Mouse (Mus musculus): ENCODE data around the gene Mob2.
A peak's percentile ranks its signal among the peaks of the same experiment; 100 is the strongest.

Gene Mob2

GRCm38 (mm10) chr7:141991183-141991582 lies 69.7 kb downstream of the Mob2 start:
- TF ChIP-seq POU5F1 (IDR thresholded peaks at IDR 0.05; ENCODE audit: borderline replicate concordance, low read length) = no peak
- no peak for TF ChIP-seq CTCF (conservative IDR thresholded peaks at IDR 0.05; ENCODE audit: low read length)
- TF ChIP-seq NANOG (IDR thresholded peaks at IDR 0.05; ENCODE audit: borderline replicate concordance, low read length) = no peak
- Histone ChIP-seq H3K36me3 (ENCODE audit: insufficient read depth, low read length) (no peaks in the 10 kb centered on the region), H3K9me3 (ENCODE audit: low read length) (no peaks in the 10 kb centered on the region), H3K4me1 (replicated peaks; ENCODE audit: low read depth, low read length) (peaks cover 8% of the 10 kb centered on the region; the same call in 1 of the 2 replicates), H3K27me3 (ENCODE audit: insufficient read depth, low read length) (no peaks in the 10 kb centered on the region), H3K4me3 (replicated peaks; ENCODE audit: low read length) (no peak overlapping the region)

- H3K27me3 ChIP-seq (ENCODE audit: insufficient read depth, low read length) = no peaks in the 10 kb centered on the region
- H3K9me3 ChIP-seq (ENCODE audit: low read length) = no peaks in the 10 kb centered on the region
- peaks cover 8% of the 10 kb centered on the region; the same call in 1 of the 2 replicates for H3K4me1 ChIP-seq (replicated peaks; ENCODE audit: low read depth, low read length)
- H3K4me3 ChIP-seq (replicated peaks; ENCODE audit: low read length) = no peak overlapping the region
- H3K36me3 ChIP-seq (ENCODE audit: insufficient read depth, low read length) = no peaks in the 10 kb centered on the region
- TF ChIP-seq CTCF (conservative IDR thresholded peaks at IDR 0.05; ENCODE audit: low read length) = no peak
- no peak for TF ChIP-seq POU5F1 (IDR thresholded peaks at IDR 0.05; ENCODE audit: borderline replicate concordance, low read length)
- TF ChIP-seq NANOG (IDR thresholded peaks at IDR 0.05; ENCODE audit: borderline replicate concordance, low read length) = no peak
Measured at GRCm38 (mm10) chr7:141988314-141988806, 72.5 kb downstream of the Mob2 start.

GRCm38 (mm10) chr7:141981237-141981636 lies 79.6 kb downstream of the Mob2 start:
- no peaks in the 10 kb centered on the region for H3K36me3 ChIP-seq (ENCODE audit: insufficient read depth, low read length)
- no peak overlapping the region for H3K4me3 ChIP-seq (replicated peaks; ENCODE audit: low read length)
- TF ChIP-seq CTCF (conservative IDR thresholded peaks at IDR 0.05; ENCODE audit: low read length) = no peak
- TF ChIP-seq POU5F1 (IDR thresholded peaks at IDR 0.05; ENCODE audit: borderline replicate concordance, low read length) = no peak
- TF ChIP-seq NANOG (IDR thresholded peaks at IDR 0.05; ENCODE audit: borderline replicate concordance, low read length) = no peak
- H3K27me3 ChIP-seq (ENCODE audit: insufficient read depth, low read length) = no peaks in the 10 kb centered on the region
- H3K4me1 ChIP-seq (replicated peaks; ENCODE audit: low read depth, low read length) = no peaks in the 10 kb centered on the region
- no peaks in the 10 kb centered on the region for H3K9me3 ChIP-seq (ENCODE audit: low read length)

GRCm38 (mm10) chr7:141979247-141979646 lies 81.6 kb downstream of the Mob2 start:
- Histone ChIP-seq H3K9me3 (ENCODE audit: low read length) (no peaks in the 10 kb centered on the region), H3K27me3 (ENCODE audit: insufficient read depth, low read length) (no peaks in the 10 kb centered on the region)

GRCm38 (mm10) chr7:141978003-141978402 lies 82.9 kb downstream of the Mob2 start:
- Histone ChIP-seq H3K36me3 (ENCODE audit: insufficient read depth, low read length) (no peaks in the 10 kb centered on the region), H3K4me3 (replicated peaks; ENCODE audit: low read length) (no peak overlapping the region), H3K4me1 (replicated peaks; ENCODE audit: low read depth, low read length) (no peaks in the 10 kb centered on the region), H3K27me3 (ENCODE audit: insufficient read depth, low read length) (no peaks in the 10 kb centered on the region), H3K9me3 (ENCODE audit: low read length) (no peaks in the 10 kb centered on the region)
- TF ChIP-seq CTCF (conservative IDR thresholded peaks at IDR 0.05; ENCODE audit: low read length) = no peak
- TF ChIP-seq POU5F1 (IDR thresholded peaks at IDR 0.05; ENCODE audit: borderline replicate concordance, low read length) = no peak

More at GRCm38 (mm10) chr7:141979247-141979646, 81.6 kb downstream of the Mob2 start:
- TF ChIP-seq POU5F1 (IDR thresholded peaks at IDR 0.05; ENCODE audit: borderline replicate concordance, low read length) = no peak
- TF ChIP-seq NANOG (IDR thresholded peaks at IDR 0.05; ENCODE audit: borderline replicate concordance, low read length) = no peak
- TF ChIP-seq CTCF (conservative IDR thresholded peaks at IDR 0.05; ENCODE audit: low read length) = no peak
- Histone ChIP-seq H3K4me1 (replicated peaks; ENCODE audit: low read depth, low read length) (no peaks in the 10 kb centered on the region), H3K4me3 (replicated peaks; ENCODE audit: low read length) (no peak overlapping the region), H3K36me3 (ENCODE audit: insufficient read depth, low read length) (no peaks in the 10 kb centered on the region)

- H3K4me3 ChIP-seq (replicated peaks; ENCODE audit: low read length) = no peak overlapping the region
- no peaks in the 10 kb centered on the region for H3K4me1 ChIP-seq (replicated peaks; ENCODE audit: low read depth, low read length)
- H3K9me3 ChIP-seq (ENCODE audit: low read length) = no peaks in the 10 kb centered on the region
- H3K27me3 ChIP-seq (ENCODE audit: insufficient read depth, low read length) = no peaks in the 10 kb centered on the region
- H3K36me3 ChIP-seq (ENCODE audit: insufficient read depth, low read length) = no peaks in the 10 kb centered on the region
- TF ChIP-seq POU5F1 (IDR thresholded peaks at IDR 0.05; ENCODE audit: borderline replicate concordance, low read length) (no peak), NANOG (IDR thresholded peaks at IDR 0.05; ENCODE audit: borderline replicate concordance, low read length) (no peak), CTCF (conservative IDR thresholded peaks at IDR 0.05; ENCODE audit: low read length) (peak; percentile 31)
Measured at GRCm38 (mm10) chr7:141972831-141973619, 87.8 kb downstream of the Mob2 start.

GRCm38 (mm10) chr7:141966281-141966680 lies 94.6 kb downstream of the Mob2 start:
- H3K4me1 ChIP-seq (replicated peaks; ENCODE audit: low read depth, low read length) = no peaks in the 10 kb centered on the region
- TF ChIP-seq CTCF (conservative IDR thresholded peaks at IDR 0.05; ENCODE audit: low read length) (no peak), POU5F1 (IDR thresholded peaks at IDR 0.05; ENCODE audit: borderline replicate concordance, low read length) (no peak), NANOG (IDR thresholded peaks at IDR 0.05; ENCODE audit: borderline replicate concordance, low read length) (no peak)
- H3K36me3 ChIP-seq (ENCODE audit: insufficient read depth, low read length) = no peaks in the 10 kb centered on the region
- no peak overlapping the region for H3K4me3 ChIP-seq (replicated peaks; ENCODE audit: low read length)
- no peaks in the 10 kb centered on the region for H3K9me3 ChIP-seq (ENCODE audit: low read length)
- peaks cover 6% of the 10 kb centered on the region for H3K27me3 ChIP-seq (ENCODE audit: insufficient read depth, low read length)

- no peaks in the 10 kb centered on the region for H3K4me1 ChIP-seq (replicated peaks; ENCODE audit: low read depth, low read length)
- H3K27me3 ChIP-seq (ENCODE audit: insufficient read depth, low read length) = peaks cover 9% of the 10 kb centered on the region
- no peaks in the 10 kb centered on the region for H3K9me3 ChIP-seq (ENCODE audit: low read length)
- TF ChIP-seq POU5F1 (IDR thresholded peaks at IDR 0.05; ENCODE audit: borderline replicate concordance, low read length) (no peak), NANOG (IDR thresholded peaks at IDR 0.05; ENCODE audit: borderline replicate concordance, low read length) (no peak), CTCF (conservative IDR thresholded peaks at IDR 0.05; ENCODE audit: low read length) (no peak)
- no peaks in the 10 kb centered on the region for H3K36me3 ChIP-seq (ENCODE audit: insufficient read depth, low read length)
- H3K4me3 ChIP-seq (replicated peaks; ENCODE audit: low read length) = no peak overlapping the region
Measured at GRCm38 (mm10) chr7:141962521-141962920, 98.3 kb downstream of the Mob2 start.

All from E14TG2a.4 (cell line).